Mouse (Mus musculus) kidney, embryonic 16.5 days (tissue): Measurements from ENCODE around the gene Psg25. TPM values are rescaled to one million over a fixed set of nuclear protein-coding genes. Genes with fewer than 3 reads are reported as not detected.

ENCODE experiments used
- polyA plus RNA-seq: library from polyadenylated mRNA; unstranded; fragments of >200 nt; fragmentation: Nextera tagmentation; extraction: Ambion mirVana; gene quantifications from 2 replicates; pipeline ENCODE4 v1.2.1, GENCODE M21; 2015

The Psg25 gene
- polyA plus RNA-seq, 1 experiment from 2014 or later: not detected

Other genes with a start within 250 kb of the Psg25 start
- not detected in 2 replicates for gene Psg18, start 177.3 kb downstream of the Psg25 start, polyA plus RNA-seq
- gene Psg28, start 100.2 kb downstream of the Psg25 start, polyA plus RNA-seq: not detected in 2 replicates
- not detected in 2 replicates for gene Psg26, start 48.1 kb downstream of the Psg25 start, polyA plus RNA-seq
- not detected in 2 replicates for gene Psg27, start 35.0 kb upstream of the Psg25 start, polyA plus RNA-seq
- not detected in 2 replicates for gene Psg23, start 84.2 kb upstream of the Psg25 start, polyA plus RNA-seq
- not detected in 2 replicates for gene Psg21, start 124.5 kb upstream of the Psg25 start, polyA plus RNA-seq
- gene Psg20, start 153.9 kb upstream of the Psg25 start, polyA plus RNA-seq: not detected in 2 replicates
- not detected in 2 replicates for gene Psg22, start 185.8 kb upstream of the Psg25 start, polyA plus RNA-seq